Mouse (Mus musculus) ZHBTc4 (cell line): ENCODE results near the gene Csnk1e.

Experiments used
- DNase-seq: peaks from one replicate; pipeline ENCODE4 v3.0.0-alpha.2; 2011; ENCODE audit warnings: low read depth, low spot score

Csnk1e gene

GRCm38 (mm10) chr15:79424602-79425001, 30.8 kb downstream of the Csnk1e start:
- no peak for DNase-seq

- DNase-seq, result no peak
Measured at GRCm38 (mm10) chr15:79422715-79423243, 32.6 kb downstream of the Csnk1e start.

GRCm38 (mm10) chr15:79418677-79419076, 36.7 kb downstream of the Csnk1e start:
- DNase-seq, result no peak

GRCm38 (mm10) chr15:79418265-79418664, 37.1 kb downstream of the Csnk1e start:
- no peak for DNase-seq

GRCm38 (mm10) chr15:79417379-79417778, 38.0 kb downstream of the Csnk1e start:
- no peak for DNase-seq

GRCm38 (mm10) chr15:79416460-79417085, 38.8 kb downstream of the Csnk1e start:
- DNase-seq, result peak; percentile 89

- DNase-seq, result no peak
Measured at GRCm38 (mm10) chr15:79414513-79414912, 40.9 kb downstream of the Csnk1e start.

GRCm38 (mm10) chr15:79413802-79414201, 41.6 kb downstream of the Csnk1e start:
- no peak for DNase-seq

GRCm38 (mm10) chr15:79413201-79413600, 42.2 kb downstream of the Csnk1e start:
- no peak for DNase-seq

GRCm38 (mm10) chr15:79411363-79412065, 43.9 kb downstream of the Csnk1e start:
- peak; percentile 64 for DNase-seq

- DNase-seq, result no peak
Measured at GRCm38 (mm10) chr15:79409077-79409573, 46.2 kb downstream of the Csnk1e start.

GRCm38 (mm10) chr15:79406564-79406963, 48.8 kb downstream of the Csnk1e start:
- DNase-seq, result no peak

GRCm38 (mm10) chr15:79404277-79404676, 51.1 kb downstream of the Csnk1e start:
- no peak for DNase-seq

- no peak for DNase-seq
Measured at GRCm38 (mm10) chr15:79403763-79404210, 51.6 kb downstream of the Csnk1e start.

GRCm38 (mm10) chr15:79402836-79403762, 52.3 kb downstream of the Csnk1e start, which contains the start of gene Tmem184b:
Gene Tmem184b, minus strand, starts transcription at chr15:79403569.
- DNase-seq, result peak; percentile 85

GRCm38 (mm10) chr15:79402176-79402575, 53.2 kb downstream of the Csnk1e start:
- DNase-seq, result peak; percentile 36

GRCm38 (mm10) chr15:79400975-79401365, 54.4 kb downstream of the Csnk1e start:
- DNase-seq, result no peak

- DNase-seq, result no peak
Measured at GRCm38 (mm10) chr15:79400134-79400974, 55.0 kb downstream of the Csnk1e start.

GRCm38 (mm10) chr15:79399231-79400052, 55.9 kb downstream of the Csnk1e start:
- no peak for DNase-seq

- DNase-seq, result peak; percentile 95
Measured at GRCm38 (mm10) chr15:79396736-79397135, 58.6 kb downstream of the Csnk1e start.
